13 mouse cellular contexts compared by ENCODE assay signal in the genomic region with DNA sequence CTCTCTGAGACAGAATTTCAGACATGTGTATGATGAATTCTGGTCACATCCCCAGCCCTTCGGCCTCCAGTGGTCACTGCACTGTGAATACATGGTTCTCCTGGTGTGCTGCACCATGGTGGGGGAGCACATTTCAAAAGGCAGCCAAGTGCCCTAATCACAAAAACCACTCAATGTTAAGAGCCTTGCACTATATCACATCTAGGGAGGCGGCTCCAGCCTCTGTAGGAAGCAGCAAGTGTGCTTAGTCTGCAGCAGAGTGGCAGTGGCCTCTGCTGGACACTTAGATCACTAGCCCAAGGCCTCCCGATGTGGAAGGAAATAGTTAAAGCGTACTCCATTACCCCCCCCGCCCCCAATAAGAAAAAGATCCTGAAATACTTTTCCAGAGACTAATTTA. TPM values are rescaled to one million over a fixed set of nuclear protein-coding genes. Genes with fewer than 3 reads are reported as not detected.
"Had no signal": no experiment of that assay in that cellular context is flagged by ENCODE, and none has a peak within 500 bp of the region (broad histone marks: within the 10 kb centered on the region; RNA-seq: fewer than 3 reads in every experiment).

No protein-coding gene starts in this region.

- H3K4me3 ChIP-seq: left cerebral cortex, adult 2 months; limb, embryonic 10.5 days; liver, embryonic 12.5 days; stomach, embryonic 15.5 days had no signal

- H3K9ac ChIP-seq: liver, embryonic 12.5 days; stomach, embryonic 15.5 days had no signal

- H3K27ac ChIP-seq: left cerebral cortex, adult 2 months; limb, embryonic 10.5 days; liver, embryonic 12.5 days; macrophage; stomach, embryonic 15.5 days had no signal

- ATAC-seq: liver, embryonic 12.5 days; midbrain, embryonic 16.5 days had no signal

- H3K4me2 ChIP-seq: liver, embryonic 12.5 days; midbrain, embryonic 11.5 days; stomach, embryonic 15.5 days had no signal

- H3K4me1 ChIP-seq: limb, embryonic 10.5 days; stomach, embryonic 15.5 days had no signal

- H3K9me3 ChIP-seq: limb, embryonic 10.5 days; liver, embryonic 12.5 days; megakaryocyte, embryonic 14.5 days; stomach, embryonic 15.5 days had no signal

- H3K27me3 ChIP-seq: liver, embryonic 12.5 days; megakaryocyte, embryonic 14.5 days; stomach, embryonic 15.5 days had no signal

- DNase-seq: kidney, adult 11 months; kidney, adult 9 months; kidney, postnatal 14 days; right cerebral cortex, postnatal 14 days had no signal

RNA-seq across cellular contexts. Expression of a gene that starts 51.3 kb away (rescaled TPM):
- polyA plus RNA-seq: macrophage; spleen, adult 2 months had no signal
